Mouse (Mus musculus): ENCODE results near the gene Has3.
"Not testable (repeated sequence)": the region's sequence is repeated elsewhere in the genome, so short reads cannot be mapped to it uniquely, and the experiment has no call there.

The Has3 gene

DNA sequence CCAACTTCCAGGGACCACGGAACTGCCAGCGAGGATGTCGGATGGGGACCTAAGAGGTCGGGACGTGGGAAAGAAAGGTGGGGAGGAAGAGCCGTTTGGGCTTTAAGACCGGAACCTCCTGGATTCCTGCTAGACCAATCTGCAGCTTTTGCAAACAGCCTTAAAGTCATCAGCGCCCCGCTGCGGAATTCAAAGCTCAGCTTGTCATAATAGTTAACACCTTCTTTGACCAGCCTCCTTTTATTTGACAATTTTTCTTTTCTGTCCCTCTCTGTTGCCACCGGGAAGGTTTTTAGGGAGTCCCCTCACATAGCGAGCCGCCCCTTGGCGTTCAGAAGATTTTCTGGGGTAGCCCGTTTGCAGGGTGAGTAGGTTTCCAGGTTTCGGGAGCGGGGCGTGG lies at the start of gene Has3:
Gene Has3, plus strand, starts transcription at position 192 of the 400 bp plus-strand sequence.
- peak in 1 of 2 experiments; percentile 30 for DNase-seq (ENCODE audit: low spot score in 2 of 2)

DNA sequence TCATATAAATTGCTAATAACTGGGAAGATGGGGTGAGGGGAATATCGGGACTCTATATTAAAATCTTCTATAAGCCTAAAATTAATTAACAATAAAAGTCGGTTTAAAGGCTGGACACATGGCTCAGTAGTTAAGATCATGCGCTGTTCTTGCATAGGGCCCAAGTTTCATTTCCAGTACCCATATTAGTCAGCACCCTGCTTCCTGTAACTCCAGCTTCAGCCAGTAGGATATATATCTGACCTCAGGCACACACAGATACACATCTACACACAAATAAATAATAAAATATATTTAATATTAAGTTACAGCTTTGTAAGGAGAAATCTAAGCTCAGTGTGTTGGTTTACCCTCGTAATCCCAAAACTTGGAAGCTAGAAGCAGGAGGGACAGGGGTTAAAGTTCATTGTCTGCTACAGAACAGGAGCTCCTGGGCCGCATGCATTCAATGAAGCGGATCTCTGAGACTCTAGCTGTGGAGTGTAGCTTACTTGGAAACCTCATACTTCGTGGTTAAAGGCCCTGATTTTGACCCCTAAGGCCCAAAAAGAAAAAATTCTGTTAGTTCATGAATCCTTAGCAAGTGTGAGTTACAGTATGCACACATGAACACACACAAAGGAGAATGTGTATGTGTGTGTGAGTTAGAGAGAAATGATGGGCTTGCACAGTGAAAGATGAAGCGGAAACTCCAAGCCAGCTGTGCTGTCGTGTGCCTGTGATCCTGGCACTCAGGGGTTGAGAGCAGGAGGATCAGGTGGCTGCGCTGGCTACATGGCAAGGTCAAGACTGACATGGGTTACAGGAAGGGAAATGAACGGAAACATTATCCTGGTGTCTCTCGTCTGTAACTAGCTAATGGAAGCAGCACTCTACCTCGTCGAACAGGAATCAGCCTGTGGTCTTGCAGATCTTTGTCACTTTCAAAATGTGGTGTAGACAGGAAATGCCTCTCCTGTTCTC lies 49.2 kb upstream of the Has3 start:
- DNase-seq (ENCODE audit: low spot score in 2 of 2) = no peak

DNA sequence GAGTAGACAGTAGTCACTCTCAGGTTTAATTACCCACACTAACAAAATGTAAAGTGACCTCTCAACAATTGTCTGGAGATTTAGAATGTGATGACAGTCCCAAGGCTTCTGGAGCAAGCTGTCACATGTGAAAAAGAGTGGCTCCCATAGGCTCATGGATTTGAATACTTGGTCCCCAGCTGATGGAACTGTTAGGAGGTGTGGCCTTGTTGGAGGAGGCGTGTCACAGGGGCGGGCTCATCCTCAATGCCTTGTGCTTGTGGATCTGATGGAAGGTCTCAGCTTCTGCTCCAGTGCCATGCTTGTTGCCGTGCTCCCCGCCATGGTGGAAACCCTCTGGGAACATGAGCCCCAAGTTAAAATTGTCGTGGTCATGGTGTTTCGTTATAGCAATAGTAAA lies 41.1 kb upstream of the Has3 start:
- DNase-seq (ENCODE audit: low spot score in 2 of 2) = no peak

DNA sequence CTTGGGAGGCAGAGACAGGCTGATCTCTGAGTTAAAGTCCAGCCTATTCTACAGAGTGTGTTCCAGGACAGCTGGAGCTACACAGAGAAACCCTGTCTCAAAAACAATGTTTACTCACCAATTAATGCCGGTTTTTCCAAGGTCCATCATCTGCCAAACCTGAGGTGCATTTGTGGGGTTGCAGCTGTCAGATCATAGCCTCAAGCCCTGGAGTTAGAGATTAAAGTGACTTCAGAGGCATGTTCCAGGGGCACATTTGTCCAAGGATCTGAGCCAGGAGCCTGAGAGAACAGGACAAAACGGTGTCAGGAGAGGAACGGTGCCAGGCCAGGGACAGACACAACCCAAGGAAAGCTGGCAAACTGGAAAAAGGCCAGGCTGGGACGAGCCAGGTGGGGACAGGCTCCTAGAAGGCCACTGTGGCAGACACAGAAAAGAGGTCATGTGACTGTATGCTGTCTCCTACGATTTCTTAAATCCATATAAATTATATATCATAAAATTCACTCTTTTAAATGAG lies 40.5 kb upstream of the Has3 start:
- DNase-seq (ENCODE audit: low spot score in 2 of 2) = no peak

DNA sequence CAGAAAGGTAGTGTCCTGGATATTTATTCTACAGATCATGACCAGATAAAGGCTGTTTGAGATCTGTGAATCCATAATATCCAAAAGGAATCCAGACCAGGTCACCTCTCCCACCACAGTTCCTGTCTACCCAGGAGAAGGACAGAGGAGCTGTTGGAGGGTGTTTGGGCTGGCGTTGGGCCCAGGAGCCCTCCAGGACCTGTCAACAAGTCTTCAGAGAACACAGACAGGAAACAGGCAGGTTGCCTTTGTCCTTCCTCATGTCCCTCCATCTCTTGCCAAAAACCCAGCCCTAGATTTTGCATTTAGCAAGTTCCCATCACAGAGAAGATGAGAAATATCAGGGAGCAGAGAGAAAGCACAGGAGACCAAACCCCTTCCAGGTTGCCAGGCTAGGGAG lies 35.1 kb upstream of the Has3 start:
- no peak for DNase-seq (ENCODE audit: low spot score in 2 of 2)

DNA sequence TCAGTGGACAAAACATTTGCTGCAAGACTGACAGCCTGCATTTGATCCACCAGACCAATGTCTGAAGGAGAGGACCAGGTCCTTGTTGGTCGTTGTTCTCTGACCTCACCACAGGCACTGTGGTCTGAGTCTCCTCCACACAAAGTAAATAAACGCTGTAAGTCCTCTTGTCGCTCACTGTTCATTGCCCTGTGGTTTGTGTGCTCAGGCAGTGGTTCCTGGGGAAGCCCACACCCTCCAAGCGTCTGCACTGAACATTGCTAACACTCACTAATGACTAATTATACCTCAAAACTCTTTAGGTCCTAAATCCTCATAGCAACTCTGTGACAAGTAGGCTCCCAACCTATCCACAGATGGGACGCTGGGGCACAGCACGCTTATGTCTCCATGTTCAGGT lies 33.5 kb upstream of the Has3 start:
- DNase-seq (ENCODE audit: low spot score in 2 of 2) = no peak

DNA sequence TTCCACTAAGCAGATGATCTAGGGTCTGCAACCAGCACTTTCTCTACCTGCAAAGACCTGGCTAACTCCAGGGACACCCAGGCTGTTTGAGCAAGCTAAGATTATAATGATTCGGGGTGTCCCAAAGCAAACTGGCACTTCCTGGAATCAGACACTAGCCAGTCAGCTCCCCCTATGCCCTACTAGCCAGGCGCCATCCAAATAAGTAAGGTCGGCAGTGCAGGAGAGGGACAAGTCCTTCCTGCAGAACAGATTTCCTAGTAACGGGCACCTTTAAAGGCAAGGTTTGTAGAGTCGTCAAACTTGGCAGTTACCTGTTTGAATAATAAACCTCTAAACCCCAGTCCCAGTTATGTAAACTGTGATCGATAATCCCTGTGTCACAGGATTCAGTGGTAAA lies 31.2 kb upstream of the Has3 start:
- no peak for DNase-seq (ENCODE audit: low spot score in 2 of 2)

DNA sequence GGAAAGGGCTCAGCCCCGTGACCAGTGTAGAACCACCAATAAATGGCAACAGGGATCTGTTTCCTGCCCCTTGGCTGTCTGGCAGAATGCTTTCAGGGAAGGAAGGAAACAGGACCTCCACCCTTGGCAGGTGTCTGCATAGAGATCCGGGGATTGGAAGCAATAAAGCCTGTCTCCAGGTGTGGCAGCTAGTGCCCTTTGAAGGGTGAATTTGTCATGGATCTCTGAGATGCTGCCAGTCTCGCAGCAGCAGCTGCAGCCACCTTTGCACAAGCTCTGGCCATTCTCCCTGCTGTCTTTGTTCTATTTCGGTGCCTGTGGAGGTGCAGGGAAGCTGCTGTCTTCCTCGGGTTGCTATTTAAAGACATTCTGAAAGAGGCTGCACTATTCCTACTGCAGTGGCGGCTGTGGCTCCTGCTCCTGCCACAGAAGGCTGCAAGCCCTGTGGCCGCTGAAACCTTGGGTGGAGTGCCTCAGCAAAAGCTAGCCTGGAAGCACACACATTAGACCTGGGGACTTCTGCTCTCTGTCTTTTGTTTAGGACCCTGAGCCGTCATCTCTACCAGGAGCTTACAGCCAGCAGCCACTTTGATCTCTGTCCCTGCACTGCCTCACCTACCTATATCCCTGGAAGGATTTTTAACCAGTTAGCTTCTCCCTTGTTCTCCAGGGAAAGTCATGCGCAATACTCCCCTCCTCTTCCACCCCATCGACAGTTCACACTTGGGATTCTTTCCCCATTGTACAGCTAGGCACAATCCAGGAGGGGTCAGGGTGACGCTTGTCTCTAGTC lies 30.6 kb upstream of the Has3 start:
- no peak for DNase-seq (ENCODE audit: low spot score in 2 of 2)

DNA sequence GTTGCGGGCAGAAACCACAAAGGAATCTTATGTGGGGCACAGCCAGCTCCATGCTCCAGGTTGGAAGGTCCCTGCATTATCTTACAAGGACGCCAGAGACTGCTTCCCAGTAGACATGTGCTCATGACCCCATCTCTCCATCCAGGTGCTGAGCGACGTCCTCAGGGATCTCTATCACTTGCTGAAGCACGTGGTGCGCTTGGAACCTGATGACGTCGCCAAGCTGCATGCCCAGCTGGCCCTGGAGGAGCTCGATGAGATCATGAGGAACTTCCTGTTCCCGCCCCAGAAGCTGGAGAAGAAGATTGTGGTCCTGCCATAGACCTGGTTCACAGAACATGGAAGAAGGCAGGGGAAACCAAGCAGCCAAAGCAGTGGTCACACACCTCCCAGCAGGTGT lies 20.0 kb upstream of the Has3 start:
- no peak for DNase-seq (ENCODE audit: low spot score in 2 of 2)

DNA sequence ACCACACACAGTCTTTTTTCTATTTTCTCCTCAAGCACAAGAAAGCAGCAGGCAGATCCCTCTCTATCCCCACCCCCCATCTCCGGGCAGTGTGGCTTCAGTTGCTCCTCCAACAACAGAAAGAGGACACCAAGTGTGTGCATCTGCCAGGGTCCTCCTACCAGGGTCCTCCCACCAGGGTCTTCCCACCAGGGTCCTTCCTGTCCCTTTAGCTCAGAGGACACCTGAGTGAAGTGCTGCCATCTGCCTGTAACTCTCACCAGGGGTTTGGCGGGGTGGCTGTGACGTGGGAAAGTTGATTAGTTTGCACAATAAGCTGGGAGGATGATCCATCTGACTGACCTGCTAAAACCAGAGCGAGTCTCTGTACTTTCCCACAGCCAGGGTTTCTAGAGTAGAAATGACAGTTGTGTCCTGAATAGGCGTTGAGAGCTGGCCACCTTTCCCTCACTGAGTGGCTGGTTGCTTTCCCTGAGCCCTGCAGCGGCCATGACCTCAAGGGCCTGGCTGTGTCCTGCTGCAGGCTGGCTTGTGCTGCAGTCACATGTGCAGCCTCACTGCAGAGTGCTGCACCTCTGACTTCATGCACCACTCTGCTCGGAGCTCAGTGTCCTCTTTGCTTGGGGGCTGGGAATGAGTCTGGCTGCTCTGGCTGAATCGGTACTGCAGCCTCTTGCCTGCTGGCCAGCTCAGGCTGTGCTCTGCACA lies 15.4 kb upstream of the Has3 start:
- DNase-seq (ENCODE audit: low spot score in 2 of 2) = no peak

DNA sequence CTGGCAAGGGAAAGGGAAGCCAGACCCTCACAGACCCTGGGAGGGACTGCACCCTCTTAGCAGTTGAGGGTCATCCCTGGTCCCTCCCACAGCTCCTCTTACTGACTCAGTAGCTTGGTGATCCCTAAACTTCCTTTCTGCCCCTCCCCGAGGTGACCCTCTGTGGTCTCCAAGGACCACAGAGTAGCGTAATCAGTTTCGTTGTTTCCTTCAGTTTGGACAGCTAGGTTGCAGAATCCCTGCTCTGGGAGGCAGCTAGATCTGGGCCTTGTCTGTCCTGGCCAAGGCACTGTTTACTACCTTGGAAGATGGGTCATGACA lies 14.8 kb upstream of the Has3 start:
- DNase-seq (ENCODE audit: low spot score in 2 of 2) = no peak

DNA sequence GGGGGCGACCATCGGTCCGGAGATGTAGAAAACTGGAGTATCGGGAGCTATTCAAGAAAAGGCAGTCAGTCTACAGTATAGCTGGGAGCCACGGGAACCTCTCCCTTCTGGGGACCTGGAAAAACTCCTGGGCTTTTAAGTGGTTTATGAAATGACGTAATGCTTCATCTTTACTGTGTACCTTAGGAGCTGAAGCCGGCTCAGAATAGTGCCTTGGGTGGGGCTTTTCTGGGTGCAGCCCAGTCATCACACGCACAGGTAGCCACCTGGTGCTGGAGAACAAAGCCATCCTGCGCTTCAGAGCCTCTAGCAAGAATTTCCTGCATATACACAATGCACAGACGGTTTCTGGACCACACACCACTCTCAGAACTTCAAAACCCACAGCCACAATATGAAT lies 7.2 kb upstream of the Has3 start:
- DNase-seq (ENCODE audit: low spot score in 2 of 2) = no peak

DNA sequence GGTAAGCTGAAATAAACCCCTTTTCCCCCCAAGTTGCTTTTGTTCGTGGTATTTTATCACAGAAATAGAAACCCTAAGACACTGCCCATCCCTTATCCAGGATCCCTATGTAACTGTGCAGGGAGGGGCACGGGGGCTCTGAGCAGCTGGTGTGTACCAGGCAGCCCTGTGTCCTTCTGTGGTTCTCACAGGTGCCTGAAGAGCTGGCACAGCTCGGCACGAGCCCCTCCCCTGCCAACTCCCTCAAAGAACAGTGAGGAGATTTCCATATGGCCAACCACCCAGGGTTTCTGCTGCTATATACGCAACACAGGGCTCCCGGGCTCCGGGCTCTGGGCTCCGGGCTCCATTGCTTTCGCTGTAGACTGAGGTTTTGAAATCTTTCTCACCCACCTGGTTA lies 4.7 kb upstream of the Has3 start:
- DNase-seq (ENCODE audit: low spot score in 2 of 2) = no peak

DNA sequence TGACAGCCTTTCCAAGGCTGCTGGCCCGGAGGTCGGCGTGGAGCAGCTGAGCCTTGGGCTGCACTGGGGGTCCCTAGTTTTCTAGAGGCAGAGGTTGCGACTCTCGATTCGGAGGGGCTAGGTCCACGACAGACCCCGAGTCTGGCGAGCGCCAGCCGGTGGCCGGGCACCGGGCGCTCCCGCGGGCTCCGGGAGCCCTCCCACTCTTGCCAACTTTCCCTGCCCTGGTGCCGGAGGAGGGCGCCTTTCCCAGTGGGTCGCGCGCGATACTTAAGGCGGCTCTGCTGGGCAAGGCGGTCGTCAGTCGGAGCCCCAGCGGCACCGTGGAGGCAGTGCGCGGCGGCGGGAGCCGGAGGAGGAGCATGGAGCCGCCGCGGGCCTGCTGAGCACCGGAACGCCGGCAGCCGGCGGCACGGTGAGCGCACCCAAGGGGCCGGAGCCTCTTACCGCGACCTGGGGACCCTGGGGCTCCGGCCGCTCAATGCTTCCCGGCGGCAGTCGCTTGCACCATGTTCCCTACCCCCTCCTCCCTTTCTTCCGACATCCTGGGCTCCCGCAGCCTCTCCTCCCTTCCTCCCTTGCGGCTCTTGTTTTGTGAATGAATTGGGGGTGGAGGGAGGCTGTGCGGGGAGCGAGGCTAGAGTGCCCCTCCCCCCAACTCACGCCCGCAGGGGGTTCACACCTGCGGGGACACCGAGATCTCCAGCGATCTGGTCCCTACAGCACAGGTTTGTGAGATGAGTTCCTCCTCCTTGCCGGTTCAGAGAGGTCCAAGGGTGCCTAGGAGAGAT lies 690 bp downstream of the Has3 start:
- DNase-seq (ENCODE audit: low spot score in 2 of 2) = peak in 1 of 2 experiments; percentile 74

DNA sequence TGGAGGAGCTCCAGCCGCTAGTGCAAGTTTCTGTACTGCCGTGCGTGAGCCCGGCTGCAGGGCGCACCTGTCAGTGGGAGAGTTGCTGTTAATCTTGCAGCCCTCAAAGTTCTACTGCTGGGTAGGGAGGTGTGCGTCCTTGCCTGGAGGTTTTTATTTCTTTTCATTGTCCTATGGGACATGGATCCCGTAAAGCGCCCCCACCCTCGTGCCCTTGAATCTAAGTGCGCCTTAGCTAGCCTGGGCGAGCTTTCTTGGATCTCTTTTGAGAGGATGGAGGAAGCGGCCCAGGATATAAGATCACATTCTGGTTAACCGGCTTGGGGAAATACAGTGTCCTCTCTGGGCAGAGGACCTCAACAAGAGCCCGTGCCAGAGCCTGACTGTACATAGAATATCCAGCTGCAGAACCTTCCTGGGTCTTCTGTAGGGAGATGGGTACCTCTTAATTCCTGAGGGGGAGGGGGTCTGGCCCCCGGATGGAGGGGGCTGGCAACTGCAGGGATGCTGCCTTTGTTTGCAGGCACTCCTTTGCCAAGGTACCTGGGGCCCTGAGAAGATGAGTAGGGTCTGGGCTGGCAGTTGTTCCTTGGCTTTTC lies 1.4 kb downstream of the Has3 start:
- peak in 1 of 2 experiments; percentile 28 for DNase-seq (ENCODE audit: low spot score in 2 of 2)

DNA sequence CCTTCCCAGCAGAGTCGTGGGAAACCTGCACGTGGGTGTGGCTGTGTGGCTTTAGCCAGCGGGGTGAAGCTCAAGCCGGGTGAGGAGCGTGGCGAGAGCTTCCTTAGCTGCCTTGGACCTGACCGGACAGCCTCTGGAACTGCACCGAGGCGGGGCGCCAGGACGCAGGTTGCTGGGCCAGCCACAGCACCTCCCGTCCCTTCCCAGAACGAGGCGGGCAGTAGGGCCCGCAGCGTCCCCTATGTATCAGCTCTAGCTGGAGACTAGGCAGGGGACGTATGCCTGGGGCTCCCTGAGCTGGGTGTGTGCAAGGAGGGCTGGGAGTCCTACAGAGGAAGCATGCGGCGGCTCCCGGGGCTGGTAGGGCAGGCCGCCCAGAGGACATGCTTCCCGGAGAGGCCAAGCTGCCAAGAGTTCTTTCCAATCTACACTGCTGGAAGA lies 1.9 kb downstream of the Has3 start:
- peak; percentile 58 to 75 for DNase-seq (ENCODE audit: low spot score in 2 of 2)

DNA sequence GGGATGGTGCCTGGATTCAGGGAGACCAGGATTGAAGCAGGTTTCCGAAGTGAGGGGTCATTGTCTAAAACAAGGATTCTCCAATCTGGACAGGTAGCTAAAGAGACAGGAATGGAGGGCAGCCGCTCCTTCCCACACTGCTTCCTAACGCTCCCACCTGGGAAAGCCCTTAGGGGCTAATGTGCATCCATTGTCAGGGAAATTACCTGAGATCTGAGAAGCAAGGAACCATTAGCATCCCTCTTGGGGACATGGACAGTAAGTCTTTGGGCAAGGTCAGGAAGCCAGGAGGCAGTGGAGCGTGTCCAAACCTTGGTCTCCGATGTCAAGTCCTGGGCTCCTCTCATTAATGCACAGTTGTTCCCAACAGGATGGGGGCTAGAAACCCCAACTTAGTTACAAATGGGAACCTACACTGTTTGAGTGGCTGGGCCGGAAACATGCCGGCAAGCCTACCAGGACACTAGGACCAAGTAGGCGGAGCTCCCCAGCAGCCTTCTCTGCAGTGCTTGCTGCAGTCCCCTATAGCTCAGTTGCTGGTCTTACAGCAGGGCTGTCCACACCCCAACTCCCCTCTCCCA lies 2.5 kb downstream of the Has3 start:
- DNase-seq (ENCODE audit: low spot score in 2 of 2) = no peak

DNA sequence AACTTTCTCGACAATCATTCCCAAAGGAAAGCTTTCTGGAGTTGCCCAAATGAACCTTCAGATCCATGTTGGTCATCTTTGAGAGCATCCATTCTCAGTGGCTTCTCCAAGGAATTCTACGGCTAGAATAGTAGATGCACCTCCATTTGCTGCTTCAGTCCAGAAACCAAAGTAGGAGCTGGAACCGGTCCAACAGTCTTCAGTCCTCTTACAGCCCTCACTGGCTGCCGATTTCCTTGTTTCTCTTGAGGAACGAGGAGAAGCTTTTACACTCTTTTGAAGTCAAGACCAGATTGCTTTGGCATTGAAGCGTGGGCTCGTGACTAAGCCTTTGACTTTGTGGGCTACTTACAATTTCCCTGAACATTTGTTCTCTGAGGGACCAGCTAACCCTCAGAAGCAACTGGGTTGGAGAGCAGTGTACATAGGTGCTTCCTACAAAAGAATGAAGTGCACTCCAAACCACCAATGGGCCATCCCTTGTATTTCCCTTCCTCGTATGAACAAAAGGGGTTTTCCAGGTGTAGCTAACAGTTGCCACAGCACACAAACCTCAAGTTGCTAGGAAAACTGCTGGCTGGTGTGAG lies 10.2 kb downstream of the Has3 start:
- no peak for DNase-seq (ENCODE audit: low spot score in 2 of 2)

DNA sequence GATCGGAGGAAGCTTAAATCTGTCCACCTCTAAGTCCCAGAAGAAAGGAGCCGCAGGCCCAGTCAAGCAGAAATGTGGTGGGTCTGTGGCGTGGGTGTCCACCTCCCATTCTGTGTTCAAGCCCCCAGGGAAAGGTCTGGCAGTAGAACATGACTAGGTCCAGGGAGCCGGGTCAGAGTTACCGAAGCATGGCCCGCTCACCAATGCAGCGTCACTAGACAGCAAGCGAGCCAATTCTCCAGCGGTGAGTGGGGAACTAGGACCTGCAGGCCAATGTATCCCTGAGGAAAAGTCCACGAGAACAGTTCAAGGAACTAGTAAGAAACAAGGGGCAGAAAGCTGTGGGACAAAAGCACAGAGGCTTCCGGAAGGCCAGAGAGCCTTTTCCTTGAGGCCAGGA lies 14.1 kb downstream of the Has3 start:
- not testable (repeated sequence) for DNase-seq (ENCODE audit: low spot score in 2 of 2)

DNA sequence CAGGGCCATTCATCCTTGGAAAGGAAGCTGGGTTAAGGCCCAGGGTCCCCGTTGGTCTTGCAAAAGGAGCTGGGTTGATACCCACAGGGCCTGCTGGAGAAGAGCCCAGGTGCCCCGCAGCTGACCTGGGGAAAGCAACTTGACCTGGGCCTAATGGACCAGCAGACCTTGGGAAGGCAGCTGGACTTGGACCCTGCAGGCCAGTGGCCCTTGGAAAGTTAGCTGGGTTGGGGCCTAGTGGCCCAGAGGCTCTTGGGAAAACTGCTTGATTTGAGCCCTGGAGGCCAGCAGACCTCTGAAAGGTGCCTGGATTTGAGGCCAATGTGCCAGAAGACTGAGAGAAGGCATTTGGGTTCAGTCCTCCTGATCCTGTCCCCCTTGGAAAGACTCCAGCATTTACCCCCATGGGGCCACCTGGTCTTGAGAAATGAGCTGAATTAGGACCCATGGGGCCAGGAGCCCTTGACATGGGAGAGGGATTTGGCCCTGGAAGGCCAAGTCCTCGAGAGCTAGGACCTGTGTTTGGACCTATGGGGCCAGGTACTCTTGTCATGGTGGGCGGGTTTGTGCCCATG lies 14.9 kb downstream of the Has3 start:
- not testable (repeated sequence) for DNase-seq (ENCODE audit: low spot score in 2 of 2)
